Mouse (Mus musculus): Measurements from ENCODE around the gene Nepro.

- peak; percentile 16; the same call in 1 of the 2 replicates for TF ChIP-seq CTCF (conservative IDR thresholded peaks at IDR 0.05; ENCODE audit: low read length)
- no peak for TF ChIP-seq NANOG (IDR thresholded peaks at IDR 0.05; ENCODE audit: borderline replicate concordance, low read length)
- no peak for TF ChIP-seq POU5F1 (IDR thresholded peaks at IDR 0.05; ENCODE audit: borderline replicate concordance, low read length)
Measured at GRCm38 (mm10) chr16:44716305-44717140, 7.6 kb upstream of the Nepro start.

Data from E14TG2a.4 (cell line).